Mouse (Mus musculus) hindbrain, embryonic 11.5 days (tissue): ENCODE results near the gene Gm49450. TPM values are rescaled to one million over a fixed set of nuclear protein-coding genes. Genes with fewer than 3 reads are reported as not detected.

Experiments
- ATAC-seq: fragments of 200-750 bp; cut with Nextera tagmentation; 2 replicates; pipeline ENCODE4 v1.8.0; 2017; ENCODE audit warnings: mild to moderate bottlenecking, moderate TSS enrichment, moderate library complexity; ENCODE audit not compliant: low FRiP score
- DNase-seq: peaks from one replicate; pipeline ENCODE4 v3.0.0-alpha.2; 2015; ENCODE audit warnings: low spot score
- H3K27ac ChIP-seq: fragments of 300-500 bp; sonication (generic); 2 replicates; pipeline ENCODE4 v1.5.1; 2014; ENCODE audit warnings: mild to moderate bottlenecking, low read depth, low read length
- H3K27me3 ChIP-seq: fragments of 300-500 bp; sonication (generic); 2 replicates; pipeline ENCODE4 v1.6.1; 2014; ENCODE audit warnings: mild to moderate bottlenecking, low read length, moderate library complexity, mixed read lengths; ENCODE audit not compliant: control insufficient read depth, insufficient read depth
- H3K36me3 ChIP-seq: fragments of 300-500 bp; sonication (generic); 2 replicates; pipeline ENCODE4 v1.6.1; 2014; ENCODE audit warnings: mild to moderate bottlenecking, low read length, moderate library complexity, mixed read lengths; ENCODE audit not compliant: control insufficient read depth, insufficient read depth
- H3K4me1 ChIP-seq: fragments of 300-500 bp; sonication (generic); replicated peaks from 2 replicates; pipeline ENCODE4 v1.6.1; 2014; ENCODE audit warnings: low read length, mixed read lengths; ENCODE audit not compliant: control insufficient read depth, insufficient read depth
- H3K4me2 ChIP-seq: fragments of 300-500 bp; sonication (generic); replicated peaks from 2 replicates; pipeline ENCODE4 v1.6.1; 2014; ENCODE audit warnings: mild to moderate bottlenecking, low read depth, low read length
- H3K4me3 ChIP-seq: fragments of 300-500 bp; sonication (generic); 2 replicates; pipeline ENCODE4 v1.5.1; 2014; ENCODE audit warnings: low read depth, low read length
- H3K9ac ChIP-seq: fragments of 300-500 bp; sonication (generic); 2 replicates; pipeline ENCODE4 v1.6.1; 2014; ENCODE audit warnings: low read depth, low read length
- H3K9me3 ChIP-seq: fragments of 300-500 bp; sonication (generic); 2 replicates; pipeline ENCODE4 v1.6.1; 2016; ENCODE audit warnings: low read length; ENCODE audit not compliant: control insufficient read depth
- WGBS: fragments of 180-500 bp; shearing (Covaris S2); extraction: QIAGEN DNeasy Blood & Tissue Kit; methylation state at CpG from one replicate; pipeline ENCODE4 v1.1.7; 2014; 5-methylcytosine and 5-hydroxymethylcytosine counted together
- polyA plus RNA-seq: library from polyadenylated mRNA; unstranded; fragments of >200 nt; fragmentation: Nextera tagmentation; extraction: Ambion mirVana; gene quantifications from 2 replicates; pipeline ENCODE4 v1.2.1, GENCODE M21; 2014

The Gm49450 gene
- polyA plus RNA-seq, result not detected in 2 replicates

GRCm38 (mm10) chr15:98953401-98954356 is at the start of gene Gm49450, which contains the start of gene Tuba1a:
TSS of gene Gm49450 (minus strand) at chr15:98953551.
TSS of gene Tuba1a (minus strand) at chr15:98953703.
- H3K4me1 ChIP-seq, result no peaks in the 10 kb centered on the region; the same call in 1 of the 2 replicates
- H3K4me2 ChIP-seq, result peak within 1 kb of the TSS; percentile 73
- DNase-seq, result peak; percentile 98
- H3K27me3 ChIP-seq, result no peaks in the 10 kb centered on the region
- peak within 1 kb of the TSS; percentile 97 for H3K9ac ChIP-seq
- peak; percentile 97 for ATAC-seq
- no peaks in the 10 kb centered on the region for H3K9me3 ChIP-seq
- no peaks in the 10 kb centered on the region for H3K36me3 ChIP-seq
- peak within 1 kb of the TSS; percentile 98 for H3K27ac ChIP-seq
- H3K4me3 ChIP-seq, result peak within 1 kb of the TSS; percentile 72
- WGBS, result 3% methylated on average over 28 of the region's 28 CpGs

DNA sequence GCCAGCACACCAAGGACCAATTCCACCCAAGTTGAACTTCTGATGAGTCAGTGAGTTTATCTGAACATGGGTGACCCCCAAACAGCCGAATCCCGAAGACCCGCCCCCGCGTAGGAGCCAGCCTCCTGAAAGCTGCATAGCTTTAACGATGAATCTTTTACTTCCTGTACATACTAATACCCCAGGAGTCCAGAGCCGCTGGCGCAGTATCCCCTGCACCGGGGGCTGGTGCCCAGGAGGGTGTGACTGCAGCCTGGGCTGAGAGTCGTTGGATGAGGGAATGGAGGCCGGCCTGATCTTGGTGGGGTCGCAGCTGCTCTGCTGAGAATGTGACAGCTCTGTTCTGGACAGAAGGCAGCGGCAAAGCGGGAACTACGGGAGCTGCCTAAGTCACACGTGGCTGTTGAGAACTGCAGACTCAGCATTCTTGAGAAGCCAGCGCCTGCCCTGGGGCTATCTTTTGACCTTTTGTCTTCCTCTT is 48.1 kb upstream of the Gm49450 start:
- Histone ChIP-seq H3K9ac (peak overlapping the region; percentile 28; the same call in 1 of the 2 replicates), H3K27ac (no peak overlapping the region)

GRCm38 (mm10) chr15:99000535-99001283 is 47.4 kb upstream of the Gm49450 start:
- H3K27ac ChIP-seq, result no peak overlapping the region
- peaks cover 3% of the 10 kb centered on the region; the same call in 1 of the 2 replicates for H3K4me1 ChIP-seq
- WGBS, result 48% methylated on average over 14 of the region's 14 CpGs
- no peaks in the 10 kb centered on the region for H3K27me3 ChIP-seq
- no peak overlapping the region for H3K9ac ChIP-seq
- no peaks in the 10 kb centered on the region for H3K9me3 ChIP-seq
- H3K4me3 ChIP-seq, result no peak overlapping the region
- DNase-seq (peak; percentile 81), ATAC-seq (no peak; the same call in 1 of the 2 replicates)
- H3K4me2 ChIP-seq, result no peak overlapping the region
- H3K36me3 ChIP-seq, result no peaks in the 10 kb centered on the region

More for the DNA sequence above, 48.1 kb upstream of the Gm49450 start:
- H3K4me1 ChIP-seq, result peaks cover 3% of the 10 kb centered on the region; the same call in 1 of the 2 replicates
- no peak overlapping the region for H3K4me2 ChIP-seq
- H3K9me3 ChIP-seq, result no peaks in the 10 kb centered on the region
- peak; percentile 39; the same call in 1 of the 2 replicates for ATAC-seq
- no peaks in the 10 kb centered on the region for H3K27me3 ChIP-seq
- H3K36me3 ChIP-seq, result no peaks in the 10 kb centered on the region
- H3K4me3 ChIP-seq, result no peak overlapping the region
- WGBS, result 18% methylated on average over 17 of the region's 17 CpGs
- no peak for DNase-seq

DNA sequence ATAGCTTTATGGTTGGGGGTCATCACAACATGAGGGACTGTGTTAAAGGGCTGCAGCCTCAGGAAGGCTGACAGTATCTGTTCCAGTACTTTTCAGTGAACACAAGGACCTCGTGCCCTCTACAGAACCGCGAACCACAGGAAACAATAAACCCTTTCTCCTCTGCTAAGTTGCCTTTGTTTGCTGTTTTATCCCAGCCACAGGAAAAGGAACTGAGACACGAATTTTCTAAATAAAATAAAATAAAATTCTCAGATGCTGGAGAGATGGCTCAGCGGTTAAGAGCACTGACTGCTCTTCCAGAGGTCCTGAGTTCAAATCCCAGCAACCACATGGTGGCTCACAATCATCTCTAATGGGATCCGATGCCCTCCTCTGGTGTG is 45.4 kb upstream of the Gm49450 start:
- no peak for ATAC-seq
- Histone ChIP-seq H3K9ac (no peak overlapping the region), H3K9me3 (no peaks in the 10 kb centered on the region), H3K4me3 (no peak overlapping the region), H3K4me2 (no peak overlapping the region), H3K27me3 (no peaks in the 10 kb centered on the region), H3K4me1 (peaks cover 3% of the 10 kb centered on the region; the same call in 1 of the 2 replicates), H3K36me3 (no peaks in the 10 kb centered on the region), H3K27ac (no peak overlapping the region)
- no peak for DNase-seq
- WGBS, result 46% methylated on average over 6 of the region's 6 CpGs

DNA sequence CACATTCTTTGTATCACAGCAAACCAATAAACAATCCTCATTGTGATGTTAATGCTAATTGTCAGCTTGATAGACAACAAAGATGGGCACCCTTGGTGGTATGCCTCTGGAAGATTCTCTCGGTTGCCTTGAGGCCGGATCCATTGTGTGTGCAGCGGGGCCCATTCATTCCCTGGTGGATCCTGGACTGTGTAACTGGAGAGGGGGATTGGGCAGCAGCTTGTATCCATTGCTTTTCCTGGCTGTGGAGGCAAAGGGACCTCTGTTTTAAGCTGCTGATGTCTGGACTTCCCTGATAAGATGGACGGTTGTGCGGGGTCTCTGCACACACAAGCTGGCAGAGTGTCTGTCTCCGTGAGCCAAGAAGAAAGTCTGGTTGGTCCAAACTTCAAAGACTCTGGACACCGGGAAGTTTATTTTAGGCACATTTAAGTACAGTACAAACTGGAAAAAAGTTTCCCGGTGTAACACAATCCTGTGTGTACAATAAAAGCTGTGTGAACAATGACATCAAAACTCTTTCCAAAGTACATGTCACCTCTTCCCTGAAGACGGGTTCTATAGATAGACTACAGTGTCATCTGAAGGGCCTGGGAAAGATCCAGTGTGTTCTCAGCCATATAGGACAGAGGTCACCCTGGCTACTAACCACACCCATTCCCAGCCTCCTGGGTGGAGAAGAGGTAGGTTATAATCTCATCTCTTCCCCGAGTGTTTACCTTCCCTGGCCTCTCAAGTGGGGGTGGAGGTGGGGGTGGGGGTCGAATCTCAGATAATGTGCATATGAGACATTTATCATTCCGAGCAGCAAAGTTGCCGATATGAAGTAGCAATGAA is 44.8 kb upstream of the Gm49450 start:
- no peak overlapping the region for H3K9ac ChIP-seq
- no peaks in the 10 kb centered on the region for H3K9me3 ChIP-seq
- 50% methylated on average over 13 of the region's 13 CpGs for WGBS
- H3K27me3 ChIP-seq, result no peaks in the 10 kb centered on the region
- ATAC-seq (no peak), DNase-seq (no peak)
- no peak overlapping the region for H3K27ac ChIP-seq
- no peak overlapping the region for H3K4me2 ChIP-seq
- H3K4me1 ChIP-seq, result peaks cover 5% of the 10 kb centered on the region
- no peak overlapping the region for H3K4me3 ChIP-seq
- H3K36me3 ChIP-seq, result no peaks in the 10 kb centered on the region

DNA sequence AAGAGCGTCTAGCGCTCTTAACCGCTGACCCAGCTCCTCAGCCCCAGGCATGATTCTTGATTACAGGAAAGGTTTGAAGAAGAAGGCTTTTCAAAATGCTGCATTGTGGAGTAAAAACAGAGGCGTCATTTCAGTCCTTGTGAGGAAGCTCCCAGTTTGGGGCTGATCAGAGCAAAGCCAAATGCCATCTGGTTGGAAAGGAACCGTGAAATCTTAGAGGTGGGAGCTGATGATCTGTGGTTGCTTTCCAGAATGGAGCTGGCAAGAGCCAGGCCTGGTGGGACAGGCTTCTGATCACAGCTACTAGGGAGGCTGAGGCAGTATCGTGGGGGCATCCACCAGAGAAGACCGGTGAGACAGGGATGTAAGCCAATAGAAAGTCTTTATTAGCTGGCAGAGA is 43.5 kb upstream of the Gm49450 start:
- Histone ChIP-seq H3K4me2 (no peak overlapping the region), H3K4me1 (peaks cover 11% of the 10 kb centered on the region), H3K4me3 (no peak overlapping the region), H3K27me3 (no peaks in the 10 kb centered on the region), H3K27ac (peak overlapping the region; percentile 31; the same call in 1 of the 2 replicates), H3K36me3 (no peaks in the 10 kb centered on the region), H3K9ac (no peak overlapping the region), H3K9me3 (no peaks in the 10 kb centered on the region)
- ATAC-seq (no peak), DNase-seq (no peak)
- WGBS, result 86% methylated on average over 7 of the region's 7 CpGs

DNA sequence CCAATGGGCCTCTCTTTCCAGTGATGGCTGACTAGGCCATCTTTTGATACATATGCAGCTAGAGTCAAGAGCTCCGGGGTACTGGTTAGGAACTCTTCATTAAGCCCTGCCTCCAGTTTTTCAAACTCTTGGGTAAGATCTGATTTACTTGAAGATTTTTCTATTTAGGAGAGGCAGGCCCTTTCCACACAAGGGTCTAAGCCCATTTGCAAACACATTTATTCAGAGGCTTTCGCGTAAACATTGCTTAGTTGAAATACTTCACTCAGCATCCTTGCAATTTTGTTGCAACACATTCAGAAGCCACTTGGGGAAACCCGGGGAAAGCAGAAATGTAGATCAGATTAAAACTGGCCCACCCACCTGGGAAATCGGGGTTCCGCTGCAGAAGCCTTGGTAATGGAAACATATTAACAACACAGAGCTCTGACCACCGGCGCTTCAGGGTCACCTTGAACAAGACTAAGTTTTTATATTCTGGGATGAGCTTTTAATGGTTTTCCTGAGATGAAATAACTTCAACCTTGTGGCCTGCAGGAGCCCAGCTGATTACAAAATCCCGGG is 41.7 kb upstream of the Gm49450 start:
- WGBS, result 90% methylated on average over 9 of the region's 9 CpGs
- no peaks in the 10 kb centered on the region for H3K27me3 ChIP-seq
- H3K4me3 ChIP-seq, result no peak overlapping the region
- H3K4me2 ChIP-seq, result no peak overlapping the region
- ATAC-seq (no peak), DNase-seq (no peak)
- no peaks in the 10 kb centered on the region for H3K9me3 ChIP-seq
- peaks cover 27% of the 10 kb centered on the region for H3K4me1 ChIP-seq
- no peak overlapping the region for H3K27ac ChIP-seq
- no peak overlapping the region for H3K9ac ChIP-seq
- no peaks in the 10 kb centered on the region for H3K36me3 ChIP-seq
